Mouse (Mus musculus): ENCODE data around the gene Relch. TPM values are rescaled to one million over a fixed set of nuclear protein-coding genes. Genes with fewer than 3 reads are reported as not detected.
"Not testable (repeated sequence)": the region's sequence is repeated elsewhere in the genome, so short reads cannot be mapped to it uniquely, and the experiment has no call there.

The Relch gene
- polyA plus RNA-seq, 1 experiment from 2014 or later, result 23.4 TPM

DNA sequence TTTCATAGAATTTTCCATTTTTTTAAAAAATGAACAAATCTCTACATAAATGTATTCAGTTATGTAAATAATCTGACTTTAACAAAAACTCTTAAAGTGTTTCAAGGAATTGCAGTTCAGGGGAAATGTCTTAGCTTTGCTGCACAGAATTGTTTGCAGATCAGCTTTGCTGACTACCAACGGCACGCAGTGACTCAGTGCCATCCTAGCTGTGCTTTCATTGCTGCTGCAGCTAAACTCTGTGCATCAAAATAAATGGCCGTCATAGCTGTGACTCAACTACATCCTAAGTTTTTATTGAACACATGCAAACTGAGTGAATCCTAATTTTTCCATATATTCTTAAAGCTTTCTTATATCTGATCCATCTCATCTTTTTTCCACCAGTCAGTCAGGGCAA, 21.8 kb downstream of the Relch start:
- H3K4me1 ChIP-seq (replicated peaks), result no peaks in the 10 kb centered on the region
- no peak overlapping the region for H3K4me3 ChIP-seq
- no peak overlapping the region for H3K27ac ChIP-seq (ENCODE audit: poor library complexity, severe bottlenecking)
- H3K27me3 ChIP-seq (replicated peaks), result no peaks in the 10 kb centered on the region
- WGBS, result 86% methylated on average over 3 of the region's 3 CpGs
- no peak overlapping the region for H3K9ac ChIP-seq
- H3K9me3 ChIP-seq (replicated peaks), result no peaks in the 10 kb centered on the region
- 0 out of 2 replicates have a peak, but pooled peaks cover 5% of the 10 kb centered on the region for H3K36me3 ChIP-seq
- no peak for ATAC-seq (ENCODE audit: insufficient number of reproducible peaks, low FRiP score)
- no peak overlapping the region for H3K4me2 ChIP-seq

DNA sequence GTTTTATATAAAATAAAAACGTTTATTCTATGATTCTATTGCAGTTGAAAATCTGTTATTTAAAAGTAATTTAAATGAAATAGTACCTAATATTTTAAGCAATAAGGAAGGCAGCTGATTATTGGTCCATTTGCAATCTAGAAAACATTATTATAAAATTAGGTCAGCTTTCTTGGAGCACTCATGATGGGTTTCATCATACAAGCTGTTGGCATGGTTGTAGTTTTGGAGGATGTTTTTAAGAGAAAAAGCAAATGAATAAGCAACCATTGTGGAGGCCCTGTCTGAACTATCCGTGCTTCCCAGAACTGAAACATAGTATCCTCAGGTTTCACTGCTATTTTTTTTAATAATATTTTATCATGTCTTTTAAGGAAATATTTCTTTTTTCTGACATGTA, 31.9 kb downstream of the Relch start:
- H3K27me3 ChIP-seq (replicated peaks), result no peaks in the 10 kb centered on the region
- ATAC-seq (ENCODE audit: insufficient number of reproducible peaks, low FRiP score), result no peak
- H3K9ac ChIP-seq, result no peak overlapping the region
- WGBS, result 78% methylated on average over 2 of the region's 2 CpGs
- H3K4me2 ChIP-seq, result no peak overlapping the region
- no peaks in the 10 kb centered on the region for H3K4me1 ChIP-seq (replicated peaks)
- peaks cover 7% of the 10 kb centered on the region; the same call in 1 of the 2 replicates for H3K36me3 ChIP-seq
- no peaks in the 10 kb centered on the region for H3K9me3 ChIP-seq (replicated peaks)
- no peak overlapping the region for H3K4me3 ChIP-seq
- no peak overlapping the region for H3K27ac ChIP-seq (ENCODE audit: poor library complexity, severe bottlenecking)

DNA sequence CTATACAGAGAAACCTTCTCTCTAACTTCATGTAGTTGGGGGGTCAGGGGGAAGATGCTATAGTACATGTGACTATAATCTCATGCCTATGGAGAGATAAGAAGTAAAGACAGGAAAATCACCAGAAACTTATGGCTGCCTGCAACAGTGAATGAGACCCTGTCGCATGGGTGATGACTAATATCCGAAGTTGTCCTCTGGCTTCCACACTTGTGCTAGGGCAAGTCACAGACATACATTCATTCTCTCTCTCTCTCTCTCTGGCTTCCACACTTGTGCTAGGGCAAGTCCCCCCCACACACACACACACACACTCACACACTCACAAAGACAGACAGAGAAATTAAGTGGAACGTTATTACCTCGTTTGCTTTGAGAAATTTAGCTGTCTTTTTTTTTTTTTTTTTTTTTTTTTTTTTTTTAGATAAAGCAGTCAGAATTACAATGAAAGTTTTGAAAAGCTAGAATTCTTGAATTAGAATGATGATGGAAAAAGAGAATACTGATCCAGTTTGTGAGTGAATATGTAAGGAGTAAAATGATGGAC, 37.4 kb downstream of the Relch start:
- Histone ChIP-seq H3K27ac (ENCODE audit: poor library complexity, severe bottlenecking) (no peak overlapping the region), H3K9ac (no peak overlapping the region), H3K9me3 (replicated peaks) (no peaks in the 10 kb centered on the region), H3K4me1 (replicated peaks) (no peaks in the 10 kb centered on the region), H3K27me3 (replicated peaks) (no peaks in the 10 kb centered on the region), H3K4me2 (no peak overlapping the region), H3K36me3 (peaks cover 10% of the 10 kb centered on the region), H3K4me3 (no peak overlapping the region)
- 83% methylated on average over 4 of the region's 4 CpGs for WGBS
- no peak for ATAC-seq (ENCODE audit: insufficient number of reproducible peaks, low FRiP score)

GRCm38 (mm10) chr1:105709415-105709814, 45.8 kb downstream of the Relch start:
- Histone ChIP-seq H3K4me2 (no peak overlapping the region), H3K27ac (ENCODE audit: poor library complexity, severe bottlenecking) (no peak overlapping the region), H3K4me3 (no peak overlapping the region), H3K9me3 (replicated peaks) (no peaks in the 10 kb centered on the region), H3K36me3 (peaks cover 21% of the 10 kb centered on the region), H3K9ac (no peak overlapping the region), H3K27me3 (replicated peaks) (no peaks in the 10 kb centered on the region), H3K4me1 (replicated peaks) (no peaks in the 10 kb centered on the region)
- ATAC-seq (ENCODE audit: insufficient number of reproducible peaks, low FRiP score), result no peak
- WGBS, result 85% methylated on average over 2 of the region's 2 CpGs

- no peaks in the 10 kb centered on the region for H3K27me3 ChIP-seq (replicated peaks)
- no peaks in the 10 kb centered on the region for H3K9me3 ChIP-seq (replicated peaks)
- 63% methylated on average over 1 of the region's 1 CpGs for WGBS
- H3K27ac ChIP-seq (ENCODE audit: poor library complexity, severe bottlenecking), result no peak overlapping the region
- ATAC-seq (ENCODE audit: insufficient number of reproducible peaks, low FRiP score), result no peak
- H3K4me3 ChIP-seq, result no peak overlapping the region
- no peaks in the 10 kb centered on the region for H3K4me1 ChIP-seq (replicated peaks)
- H3K4me2 ChIP-seq, result no peak overlapping the region
- H3K36me3 ChIP-seq, result peaks cover 25% of the 10 kb centered on the region
- H3K9ac ChIP-seq, result no peak overlapping the region
Observed at GRCm38 (mm10) chr1:105711227-105711626, 47.6 kb downstream of the Relch start.

DNA sequence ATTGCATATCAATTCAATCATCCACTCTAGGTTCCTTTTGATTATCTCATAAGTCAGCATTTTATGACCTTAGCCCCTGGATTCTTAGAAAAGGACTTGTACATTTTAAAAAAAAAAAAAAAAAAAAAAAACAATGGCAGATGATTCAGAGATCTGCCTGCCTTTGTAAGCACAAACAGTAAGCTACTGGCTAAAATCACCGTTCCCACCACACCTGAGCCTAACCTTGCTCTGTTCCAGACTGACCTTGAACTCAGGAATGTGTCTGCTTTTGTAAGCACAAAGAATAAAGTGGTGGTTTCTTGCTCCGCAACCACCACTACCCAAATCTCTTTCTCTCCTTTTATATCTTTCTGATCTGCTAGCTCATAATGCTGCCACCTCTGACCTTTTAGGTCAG, 49.2 kb downstream of the Relch start:
- ATAC-seq (ENCODE audit: insufficient number of reproducible peaks, low FRiP score), result no peak
- Histone ChIP-seq H3K36me3 (peaks cover 18% of the 10 kb centered on the region), H3K27ac (ENCODE audit: poor library complexity, severe bottlenecking) (no peak overlapping the region), H3K9ac (no peak overlapping the region), H3K4me2 (no peak overlapping the region), H3K27me3 (replicated peaks) (no peaks in the 10 kb centered on the region), H3K4me3 (no peak overlapping the region), H3K4me1 (replicated peaks) (no peaks in the 10 kb centered on the region), H3K9me3 (replicated peaks) (no peaks in the 10 kb centered on the region)
- 87% methylated on average over 2 of the region's 2 CpGs for WGBS

GRCm38 (mm10) chr1:105718358-105718757, 54.7 kb downstream of the Relch start:
- ATAC-seq (ENCODE audit: insufficient number of reproducible peaks, low FRiP score), result no peak
- Histone ChIP-seq H3K4me3 (no peak overlapping the region), H3K4me1 (replicated peaks) (no peaks in the 10 kb centered on the region), H3K9me3 (replicated peaks) (no peaks in the 10 kb centered on the region), H3K9ac (no peak overlapping the region), H3K4me2 (no peak overlapping the region), H3K27ac (ENCODE audit: poor library complexity, severe bottlenecking) (no peak overlapping the region), H3K27me3 (replicated peaks) (no peaks in the 10 kb centered on the region), H3K36me3 (peaks cover 19% of the 10 kb centered on the region)
- 97% methylated on average over 1 of the region's 1 CpGs for WGBS

DNA sequence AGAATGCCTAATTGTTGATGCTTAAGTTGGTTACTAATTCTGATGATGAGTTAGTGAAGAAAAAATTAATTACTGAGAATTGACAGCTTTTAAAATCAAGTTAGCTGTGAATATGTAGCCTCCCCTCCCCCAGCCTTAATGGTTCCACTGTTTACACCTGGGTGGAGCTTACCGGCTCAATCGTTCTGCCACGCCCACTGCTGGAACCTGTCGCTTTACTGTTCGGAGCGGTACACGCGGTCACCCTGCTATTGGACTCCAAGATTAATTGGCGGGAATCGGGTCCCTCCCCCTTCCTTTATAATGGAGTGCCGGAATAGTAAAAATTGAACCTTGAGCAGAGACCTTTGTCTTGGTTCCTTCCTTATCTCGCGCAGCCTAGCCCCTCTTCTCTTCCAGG, 65.6 kb downstream of the Relch start:
- H3K27ac ChIP-seq (ENCODE audit: poor library complexity, severe bottlenecking); H3K27me3 ChIP-seq (replicated peaks); H3K4me1 ChIP-seq (replicated peaks); H3K9ac ChIP-seq; H3K4me2 ChIP-seq; ATAC-seq (ENCODE audit: insufficient number of reproducible peaks, low FRiP score); H3K9me3 ChIP-seq (replicated peaks); H3K4me3 ChIP-seq: not testable (repeated sequence)
- WGBS, result 92% methylated on average over 13 of the region's 13 CpGs
- peaks cover 19% of the 10 kb centered on the region for H3K36me3 ChIP-seq

GRCm38 (mm10) chr1:105735318-105735717, 71.7 kb downstream of the Relch start:
- H3K27me3 ChIP-seq (replicated peaks), result no peaks in the 10 kb centered on the region
- peaks cover 15% of the 10 kb centered on the region for H3K36me3 ChIP-seq
- no peaks in the 10 kb centered on the region for H3K9me3 ChIP-seq (replicated peaks)
- H3K27ac ChIP-seq (ENCODE audit: poor library complexity, severe bottlenecking), result no peak overlapping the region
- H3K4me3 ChIP-seq, result no peak overlapping the region
- H3K9ac ChIP-seq, result no peak overlapping the region
- no peak for ATAC-seq (ENCODE audit: insufficient number of reproducible peaks, low FRiP score)
- H3K4me1 ChIP-seq (replicated peaks), result no peaks in the 10 kb centered on the region
- no peak overlapping the region for H3K4me2 ChIP-seq
- WGBS, result 74% methylated on average over 3 of the region's 3 CpGs

GRCm38 (mm10) chr1:105738334-105738733, 74.7 kb downstream of the Relch start:
- WGBS, result 90% methylated on average over 6 of the region's 6 CpGs
- H3K9ac ChIP-seq, result no peak overlapping the region

GRCm38 (mm10) chr1:105739493-105739892, 75.8 kb downstream of the Relch start:
- no peak overlapping the region for H3K4me2 ChIP-seq
- H3K9ac ChIP-seq, result no peak overlapping the region
- H3K27me3 ChIP-seq (replicated peaks), result no peaks in the 10 kb centered on the region
- H3K36me3 ChIP-seq, result peaks cover 37% of the 10 kb centered on the region
- no peak overlapping the region for H3K27ac ChIP-seq (ENCODE audit: poor library complexity, severe bottlenecking)
- no peaks in the 10 kb centered on the region for H3K9me3 ChIP-seq (replicated peaks)
- no peaks in the 10 kb centered on the region for H3K4me1 ChIP-seq (replicated peaks)
- no peak overlapping the region for H3K4me3 ChIP-seq
- no peak for ATAC-seq (ENCODE audit: insufficient number of reproducible peaks, low FRiP score)

More at GRCm38 (mm10) chr1:105738334-105738733, 74.7 kb downstream of the Relch start:
- Histone ChIP-seq H3K27ac (ENCODE audit: poor library complexity, severe bottlenecking) (no peak overlapping the region), H3K4me3 (no peak overlapping the region), H3K9me3 (replicated peaks) (no peaks in the 10 kb centered on the region), H3K4me1 (replicated peaks) (no peaks in the 10 kb centered on the region), H3K27me3 (replicated peaks) (no peaks in the 10 kb centered on the region), H3K36me3 (peaks cover 29% of the 10 kb centered on the region), H3K4me2 (no peak overlapping the region)
- ATAC-seq (ENCODE audit: insufficient number of reproducible peaks, low FRiP score), result no peak

GRCm38 (mm10) chr1:105742481-105742880, 78.8 kb downstream of the Relch start:
- no peak overlapping the region for H3K27ac ChIP-seq (ENCODE audit: poor library complexity, severe bottlenecking)
- H3K4me3 ChIP-seq, result no peak overlapping the region
- no peaks in the 10 kb centered on the region for H3K4me1 ChIP-seq (replicated peaks)
- H3K36me3 ChIP-seq, result peaks cover 40% of the 10 kb centered on the region
- WGBS, result 82% methylated on average over 1 of the region's 1 CpGs
- no peaks in the 10 kb centered on the region for H3K27me3 ChIP-seq (replicated peaks)
- no peak overlapping the region for H3K4me2 ChIP-seq
- H3K9me3 ChIP-seq (replicated peaks), result no peaks in the 10 kb centered on the region
- no peak overlapping the region for H3K9ac ChIP-seq
- ATAC-seq (ENCODE audit: insufficient number of reproducible peaks, low FRiP score), result no peak

Measured in heart, embryonic 12.5 days (tissue).